Mouse (Mus musculus) small intestine, adult 2 months (tissue): ENCODE results near the gene Ugt1a7c.
"Not testable (repeated sequence)": the region's sequence is repeated elsewhere in the genome, so short reads cannot be mapped to it uniquely, and the experiment has no call there.

Experiments
- CTCF ChIP-seq: fragments of 200-500 bp; IDR thresholded peaks from 2 replicates; pipeline ENCODE4 v1.5.1; 2012; ENCODE audit warnings: low read depth, mild to moderate bottlenecking, control low read depth, inconsistent platforms, low read length, moderate library complexity, mixed read lengths; ENCODE audit not compliant: insufficient replicate concordance, insufficient read length; ENCODE audit errors: extremely low read depth
- POLR2A ChIP-seq: fragments of 200-500 bp; IDR thresholded peaks from 2 replicates; pipeline ENCODE4 v1.6.1; 2012; ENCODE audit warnings: low read depth, mild to moderate bottlenecking, control low read depth, inconsistent platforms, low read length, moderate library complexity

DNA sequence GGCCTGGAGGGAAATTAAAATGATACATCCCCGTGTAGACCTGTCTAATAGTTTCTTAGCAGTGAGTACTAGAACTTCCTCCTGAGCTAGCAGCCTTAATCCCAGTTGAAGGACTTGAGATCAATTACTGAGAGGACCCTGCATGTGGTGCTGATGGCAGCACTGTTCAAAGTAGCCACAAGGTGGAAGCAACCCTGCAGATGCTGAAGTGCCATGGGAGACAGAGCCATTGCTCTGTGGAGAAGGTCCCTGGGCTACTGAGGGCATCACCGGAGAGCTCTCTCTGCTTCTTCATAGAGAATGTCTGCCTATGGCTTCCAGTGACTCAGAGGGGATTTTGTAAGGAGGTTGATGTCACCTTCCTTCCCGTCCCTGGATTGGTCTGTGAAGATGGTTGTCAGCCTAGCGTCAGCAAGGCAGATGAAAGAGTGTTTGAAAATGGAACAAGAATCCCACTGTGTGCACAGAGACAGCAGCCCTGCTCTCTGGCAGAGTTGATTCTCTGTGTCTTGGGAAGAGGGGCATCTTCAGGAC lies 31.0 kb downstream of the Ugt1a7c start:
- TF ChIP-seq POLR2A, CTCF: not testable (repeated sequence)
